14 mouse cellular contexts compared by ENCODE assay signal in genomic region chr2:135439034-135439433, GRCm38 (mm10).
DNase-seq lines count a peak whose midpoint lies in the region; ATAC-seq and TF ChIP-seq lines count a peak whose summit lies in the region.
"Had no signal": no experiment of that assay in that cellular context is flagged by ENCODE, and none has a peak within 500 bp of the region (broad histone marks: within the 10 kb centered on the region; RNA-seq: fewer than 3 reads in every experiment).

No protein-coding gene starts in this region.

- intact Hi-C loops in gastrocnemius, adult 2 months (cut with DNase I), result loop anchor here (2.0 to 10.0 kb wide), 3 partner anchors 116 to 488 kb away; partner anchors contain the start of gene Plcb4
- intact Hi-C loops in gastrocnemius, postnatal 14 days (cut with DNase I; ENCODE audit: low total_unique reads), result loop anchor here (5.0 kb wide), 1 partner anchor 488 kb away; no protein-coding TSS in a partner anchor
- intact Hi-C loops in left cerebral cortex, postnatal 4 days (cut with DNase I), result loop anchor here (5.0 kb wide), 1 partner anchor 218 kb away; the partner anchor contains the start of gene Plcb4

- 69% methylated on average over 3 of the region's 3 CpGs for WGBS in lung, embryonic 15.5 days
- WGBS in lung, postnatal 0 days, result 78% methylated on average over 3 of the region's 3 CpGs
- WGBS in forebrain, embryonic 15.5 days, result 79% methylated on average over 3 of the region's 3 CpGs
- WGBS in midbrain, embryonic 16.5 days, result 90% methylated on average over 3 of the region's 3 CpGs

- H3K9ac ChIP-seq in lung, embryonic 15.5 days, result no peak overlapping the region
- no peak overlapping the region for H3K9ac ChIP-seq in lung, postnatal 0 days (replicated peaks; ENCODE audit: low read depth)
- H3K9ac ChIP-seq in forebrain, embryonic 15.5 days (replicated peaks), result no peak overlapping the region
- no peak overlapping the region for H3K9ac ChIP-seq in midbrain, embryonic 16.5 days (ENCODE audit: low read depth, low read length)
- H3K9ac ChIP-seq: liver, postnatal 0 days had no signal

- no peak for TF ChIP-seq CTCF in gastrocnemius, adult 2 months (IDR thresholded peaks at IDR 0.05)
- TF ChIP-seq CTCF in lung, postnatal 0 days (IDR thresholded peaks at IDR 0.05), result no peak

- DNase-seq in gastrocnemius, adult 2 months, result no peak
- no peak for DNase-seq in gastrocnemius, postnatal 14 days
- no peak for DNase-seq in lung, postnatal 0 days (ENCODE audit: low spot score)
- no peak for DNase-seq in cerebellum, adult 11-12 months
- no peak for DNase-seq in left cerebral cortex, postnatal 4 days
- DNase-seq: B cell, adult 2 months; liver, postnatal 0 days; thymus, postnatal 14 days had no signal

- H3K36me3 ChIP-seq in lung, embryonic 15.5 days, result no peaks in the 10 kb centered on the region
- no peaks in the 10 kb centered on the region for H3K36me3 ChIP-seq in lung, postnatal 0 days (ENCODE audit: insufficient read depth, low read length)
- no peaks in the 10 kb centered on the region for H3K36me3 ChIP-seq in forebrain, embryonic 15.5 days
- no peaks in the 10 kb centered on the region for H3K36me3 ChIP-seq in midbrain, embryonic 16.5 days (ENCODE audit: control insufficient read depth, insufficient read depth, low read length)
- H3K36me3 ChIP-seq: G1E; heart, embryonic 10.5 days had no signal

- peaks cover 9% of the 10 kb centered on the region for H3K4me1 ChIP-seq in lung, embryonic 15.5 days
- H3K4me1 ChIP-seq in lung, postnatal 0 days (ENCODE audit: insufficient read depth, low read depth, low read length), result no peaks in the 10 kb centered on the region
- peaks cover 10% of the 10 kb centered on the region for H3K4me1 ChIP-seq in forebrain, embryonic 15.5 days
- H3K4me1 ChIP-seq in midbrain, embryonic 16.5 days (ENCODE audit: control insufficient read depth, insufficient read depth, low read length), result peaks cover 3% of the 10 kb centered on the region; the same call in 1 of the 2 replicates

- H3K9me3 ChIP-seq in lung, embryonic 15.5 days, result no peaks in the 10 kb centered on the region
- no peaks in the 10 kb centered on the region for H3K9me3 ChIP-seq in lung, postnatal 0 days (ENCODE audit: low read length)
- H3K9me3 ChIP-seq in forebrain, embryonic 15.5 days, result no peaks in the 10 kb centered on the region
- H3K9me3 ChIP-seq in midbrain, embryonic 16.5 days (replicated peaks; ENCODE audit: control insufficient read depth, low read length, poor library complexity, severe bottlenecking), result no peaks in the 10 kb centered on the region
- H3K9me3 ChIP-seq: heart, embryonic 10.5 days; megakaryocyte, embryonic 14.5 days had no signal

- ATAC-seq in lung, embryonic 15.5 days (ENCODE audit: borderline replicate concordance, extremely low read depth, low FRiP score, low TSS enrichment), result no peak
- no peak for ATAC-seq in lung, postnatal 0 days
- ATAC-seq in forebrain, embryonic 15.5 days (replicated peaks), result peak; percentile 21; the same call in 1 of the 2 replicates
- 0 out of 2 replicates have a peak, but pooled peaks have one; percentile 17 for ATAC-seq in midbrain, embryonic 16.5 days
- ATAC-seq: liver, postnatal 0 days had no signal

- H3K27me3 ChIP-seq in lung, embryonic 15.5 days, result no peaks in the 10 kb centered on the region
- H3K27me3 ChIP-seq in lung, postnatal 0 days (replicated peaks; ENCODE audit: insufficient read depth, low read length), result no peaks in the 10 kb centered on the region
- no peaks in the 10 kb centered on the region for H3K27me3 ChIP-seq in forebrain, embryonic 15.5 days
- H3K27me3 ChIP-seq in midbrain, embryonic 16.5 days (ENCODE audit: control insufficient read depth, insufficient read depth, low read depth, low read length), result no peaks in the 10 kb centered on the region
- H3K27me3 ChIP-seq: megakaryocyte, embryonic 14.5 days had no signal

- peak overlapping the region; percentile 77; the same call in 1 of the 2 replicates for H3K27ac ChIP-seq in gastrocnemius, adult 2 months
- peak overlapping the region; percentile 78; the same call in 1 of the 2 replicates for H3K27ac ChIP-seq in lung, embryonic 15.5 days
- no peak overlapping the region for H3K27ac ChIP-seq in lung, postnatal 0 days (ENCODE audit: low read length)
- H3K27ac ChIP-seq in forebrain, embryonic 15.5 days (replicated peaks), result no peak overlapping the region
- no peak overlapping the region for H3K27ac ChIP-seq in midbrain, embryonic 16.5 days (ENCODE audit: low read length)

- H3K4me3 ChIP-seq in gastrocnemius, adult 2 months, result no peak overlapping the region
- H3K4me3 ChIP-seq in lung, embryonic 15.5 days, result no peak overlapping the region
- H3K4me3 ChIP-seq in lung, postnatal 0 days (ENCODE audit: low read depth, low read length), result no peak overlapping the region
- no peak overlapping the region for H3K4me3 ChIP-seq in forebrain, embryonic 15.5 days
- no peak overlapping the region for H3K4me3 ChIP-seq in midbrain, embryonic 16.5 days (ENCODE audit: low read depth, low read length)

- TF ChIP-seq EP300 in lung, postnatal 0 days (IDR thresholded peaks at IDR 0.05), result no peak

- H3K4me2 ChIP-seq in lung, embryonic 15.5 days, result no peak overlapping the region
- H3K4me2 ChIP-seq in lung, postnatal 0 days (replicated peaks; ENCODE audit: low read depth, low read length), result no peak overlapping the region
- H3K4me2 ChIP-seq in forebrain, embryonic 15.5 days (replicated peaks), result no peak overlapping the region
- no peak overlapping the region for H3K4me2 ChIP-seq in midbrain, embryonic 16.5 days (ENCODE audit: low read length)

Comparison
In these comparisons a context has a peak if more than half of its experiments do, and no peak if none do; other contexts are left out.
1. H3K27ac ChIP-seq: peak in gastrocnemius, adult 2 months (single experiment) and lung, embryonic 15.5 days (single experiment); none in lung, postnatal 0 days (single experiment), forebrain, embryonic 15.5 days (single experiment) and midbrain, embryonic 16.5 days (single experiment).
2. ATAC-seq: peak in forebrain, embryonic 15.5 days (single experiment) and midbrain, embryonic 16.5 days (single experiment); none in lung, embryonic 15.5 days (single experiment) and lung, postnatal 0 days (single experiment).